Mouse (Mus musculus) v-Abl transformed pro-B cells (cell line): Measurements from ENCODE around the gene Gm3642.
"Not testable (repeated sequence)": the region's sequence is repeated elsewhere in the genome, so short reads cannot be mapped to it uniquely, and the experiment has no call there.

Experiments used
- in situ Hi-C, 2 experiments: fragments of 400-800 bp; cut with MboI; formaldehyde crosslinking; loops; one replicate each; pipeline ENCODE4 v1.15.1; 2025; ENCODE audit not compliant: unreplicated experiment in 2 of 2

The Gm3642 gene

GRCm38 (mm10) chr14:6840211-6840610 lies at the start of gene Gm3642:
TSS of gene Gm3642 (minus strand) at chr14:6840311.
- in situ Hi-C loops, result not testable (repeated sequence)

GRCm38 (mm10) chr14:6889521-6890012 lies 49.5 kb upstream of the Gm3642 start, which contains the start of gene Gm3667:
TSS of gene Gm3667 (minus strand) at chr14:6889962.
- in situ Hi-C loops, result not testable (repeated sequence)

GRCm38 (mm10) chr14:6888811-6889210 lies 48.7 kb upstream of the Gm3642 start:
- in situ Hi-C loops, result not testable (repeated sequence)

GRCm38 (mm10) chr14:6823297-6823696 lies 16.8 kb downstream of the Gm3642 start:
- in situ Hi-C loops, result not testable (repeated sequence)
